Mouse (Mus musculus) MEL (cell line): ENCODE results near the gene Abcg1.

ENCODE experiments used
- CHD2 ChIP-seq: IDR thresholded peaks from 2 replicates; pipeline ENCODE4 v1.6.1; 2011; ENCODE audit warnings: low read length, improper control_type of control experiment
- MAZ ChIP-seq: IDR thresholded peaks from 2 replicates; pipeline ENCODE4 v1.6.1; 2012; ENCODE audit warnings: low read depth, mild to moderate bottlenecking, inconsistent platforms, low read length, improper control_type of control experiment
- POLR2A ChIP-seq, 2 experiments: IDR thresholded peaks; 2 replicates each; pipeline ENCODE4 v1.6.1; 2011 to 2012; ENCODE audit warnings: low read length in 2 of 2, mild to moderate bottlenecking in 2 of 2, control low read depth in 1 of 2, improper control_type of control experiment in 1 of 2, low read depth in 1 of 2, moderate library complexity in 1 of 2; ENCODE audit not compliant: control insufficient read depth in 1 of 2, insufficient read depth in 1 of 2, poor library complexity in 1 of 2
- TAL1 ChIP-seq: IDR thresholded peaks from 2 replicates; pipeline ENCODE4 v1.6.1; 2012; ENCODE audit warnings: mild to moderate bottlenecking, inconsistent platforms, low read length, moderate library complexity, mixed read lengths
- USF1 ChIP-seq: IDR thresholded peaks from 2 replicates; pipeline ENCODE4 v1.6.1; 2014; ENCODE audit warnings: low read depth, mild to moderate bottlenecking, inconsistent platforms, low read length, improper control_type of control experiment, moderate library complexity
- ZKSCAN1 ChIP-seq: IDR thresholded peaks from 2 replicates; pipeline ENCODE4 v1.6.1; 2012; ENCODE audit warnings: low read depth, mild to moderate bottlenecking, inconsistent platforms, low read length, improper control_type of control experiment, moderate library complexity
- ZMIZ1 ChIP-seq: IDR thresholded peaks from 2 replicates; pipeline ENCODE4 v1.6.1; 2012; ENCODE audit warnings: low read depth, mild to moderate bottlenecking, inconsistent platforms, low read length, improper control_type of control experiment, moderate library complexity
- ZNF384 ChIP-seq: IDR thresholded peaks from 2 replicates; pipeline ENCODE4 v1.6.1; 2012; ENCODE audit warnings: low read depth, mild to moderate bottlenecking, inconsistent platforms, low read length, improper control_type of control experiment

- TF ChIP-seq MAZ, result no peak; the same call in none of the 2 replicates
- TF ChIP-seq USF1, result no peak
- no peak for TF ChIP-seq POLR2A (IDR thresholded peaks at IDR 0.05; ENCODE audit: control insufficient read depth in 1 of 2, insufficient read depth in 1 of 2, low read depth in 1 of 2, low read length in 2 of 2, poor library complexity in 1 of 2)
- no peak for TF ChIP-seq ZNF384
- TF ChIP-seq CHD2, result no peak
- no peak for TF ChIP-seq ZMIZ1
- no peak for TF ChIP-seq ZKSCAN1
- TF ChIP-seq TAL1, result peak; percentile 96
Observed at GRCm38 (mm10) chr17:31070403-31071185, 13.1 kb downstream of the Abcg1 start.
